Mouse (Mus musculus): ENCODE data around the gene Angel1. TPM values are rescaled to one million over a fixed set of nuclear protein-coding genes. Genes with fewer than 3 reads are reported as not detected.

Angel1 gene
- polyA plus RNA-seq, 1 experiment from 2014 or later: 8.4 TPM

GRCm38 (mm10) chr12:86685275-86685674 is 41.0 kb downstream of the Angel1 start:
- no peak overlapping the region for H3K27ac ChIP-seq (replicated peaks in 1 of 2; ENCODE audit: control insufficient read depth in 1 of 2, insufficient read depth in 1 of 2, low read depth in 2 of 2, low read length in 2 of 2)
- ATAC-seq (ENCODE audit: insufficient number of reproducible peaks, insufficient read depth, low FRiP score, low read depth): no peak
- whole genome bisulfite sequencing: 40% methylated on average over 9 of the region's 9 CpGs
- peaks cover 9 to 20% of the 10 kb centered on the region in 2 experiments; a peak in 3 of 4 replicates for H3K4me1 ChIP-seq (ENCODE audit: control insufficient read depth in 2 of 2, insufficient read depth in 2 of 2, low read length in 2 of 2)
- H3K4me2 ChIP-seq (ENCODE audit: low read length): no peak overlapping the region
- no peak overlapping the region for H3K4me3 ChIP-seq (ENCODE audit: control insufficient read depth in 1 of 2, insufficient read depth in 1 of 2, low read depth in 1 of 2, low read length in 2 of 2)
- no peaks in the 10 kb centered on the region for H3K9me3 ChIP-seq (ENCODE audit: control insufficient read depth, low read length)
- H3K36me3 ChIP-seq (ENCODE audit: control insufficient read depth, insufficient read depth, low read length): peaks cover 26% of the 10 kb centered on the region
- H3K9ac ChIP-seq (ENCODE audit: low read length): no peak overlapping the region
- no peaks in the 10 kb centered on the region for H3K27me3 ChIP-seq (ENCODE audit: control insufficient read depth, insufficient read depth, low read length)

- 63% methylated on average over 7 of the region's 7 CpGs for WGBS
- H3K4me2 ChIP-seq (ENCODE audit: low read length): no peak overlapping the region; the same call in 1 of the 2 replicates
- H3K9me3 ChIP-seq (ENCODE audit: control insufficient read depth, low read length): no peaks in the 10 kb centered on the region
- peak overlapping the region; percentile 8 to 25; a peak in 1 of 4 replicates for H3K27ac ChIP-seq (replicated peaks in 1 of 2; ENCODE audit: control insufficient read depth in 1 of 2, insufficient read depth in 1 of 2, low read depth in 2 of 2, low read length in 2 of 2)
- H3K9ac ChIP-seq (ENCODE audit: low read length): no peak overlapping the region
- H3K36me3 ChIP-seq (ENCODE audit: control insufficient read depth, insufficient read depth, low read length): peaks cover 13% of the 10 kb centered on the region
- no peak overlapping the region for H3K4me3 ChIP-seq (ENCODE audit: control insufficient read depth in 1 of 2, insufficient read depth in 1 of 2, low read depth in 1 of 2, low read length in 2 of 2)
- H3K4me1 ChIP-seq (ENCODE audit: control insufficient read depth in 2 of 2, insufficient read depth in 2 of 2, low read length in 2 of 2): peaks cover 10 to 27% of the 10 kb centered on the region in 2 experiments; a peak in 3 of 4 replicates
- no peaks in the 10 kb centered on the region for H3K27me3 ChIP-seq (ENCODE audit: control insufficient read depth, insufficient read depth, low read length)
- no peak for ATAC-seq (ENCODE audit: insufficient number of reproducible peaks, insufficient read depth, low FRiP score, low read depth)
Observed at GRCm38 (mm10) chr12:86683698-86684097, 42.6 kb downstream of the Angel1 start.

- 77% methylated on average over 8 of the region's 8 CpGs for WGBS
- no peak for ATAC-seq (ENCODE audit: insufficient number of reproducible peaks, insufficient read depth, low FRiP score, low read depth)
- peak overlapping the region in 1 of 2 experiments; percentile 2; a peak in 1 of 4 replicates for H3K4me3 ChIP-seq (ENCODE audit: control insufficient read depth in 1 of 2, insufficient read depth in 1 of 2, low read depth in 1 of 2, low read length in 2 of 2)
- H3K27me3 ChIP-seq (ENCODE audit: control insufficient read depth, insufficient read depth, low read length): no peaks in the 10 kb centered on the region
- 0 out of 4 replicates have a peak overlapping the region, but pooled peaks of 1 of the 2 experiments have one; percentile 14 for H3K27ac ChIP-seq (replicated peaks in 1 of 2; ENCODE audit: control insufficient read depth in 1 of 2, insufficient read depth in 1 of 2, low read depth in 2 of 2, low read length in 2 of 2)
- peaks cover 13% of the 10 kb centered on the region for H3K36me3 ChIP-seq (ENCODE audit: control insufficient read depth, insufficient read depth, low read length)
- peak overlapping the region; percentile 99 for H3K4me2 ChIP-seq (ENCODE audit: low read length)
- no peaks in the 10 kb centered on the region for H3K9me3 ChIP-seq (ENCODE audit: control insufficient read depth, low read length)
- H3K4me1 ChIP-seq (ENCODE audit: control insufficient read depth in 2 of 2, insufficient read depth in 2 of 2, low read length in 2 of 2): peaks cover 6 to 27% of the 10 kb centered on the region in 2 experiments; a peak in 3 of 4 replicates
- H3K9ac ChIP-seq (ENCODE audit: low read length): no peak overlapping the region; the same call in 1 of the 2 replicates
Observed at GRCm38 (mm10) chr12:86682178-86682577, 44.1 kb downstream of the Angel1 start.

- Histone ChIP-seq H3K36me3 (ENCODE audit: control insufficient read depth, insufficient read depth, low read length) (peaks cover 11% of the 10 kb centered on the region), H3K9me3 (ENCODE audit: control insufficient read depth, low read length) (no peaks in the 10 kb centered on the region), H3K27ac (replicated peaks in 1 of 2; ENCODE audit: control insufficient read depth in 1 of 2, insufficient read depth in 1 of 2, low read depth in 2 of 2, low read length in 2 of 2) (no peak overlapping the region), H3K4me3 (ENCODE audit: control insufficient read depth in 1 of 2, insufficient read depth in 1 of 2, low read depth in 1 of 2, low read length in 2 of 2) (peak overlapping the region in 1 of 2 experiments; percentile 1; a peak in 1 of 4 replicates), H3K27me3 (ENCODE audit: control insufficient read depth, insufficient read depth, low read length) (no peaks in the 10 kb centered on the region), H3K4me1 (ENCODE audit: control insufficient read depth in 2 of 2, insufficient read depth in 2 of 2, low read length in 2 of 2) (peaks cover 5 to 27% of the 10 kb centered on the region in 2 experiments; a peak in 3 of 4 replicates), H3K4me2 (ENCODE audit: low read length) (peak overlapping the region; percentile 99), H3K9ac (ENCODE audit: low read length) (no peak overlapping the region; the same call in 1 of the 2 replicates)
- 78% methylated on average over 9 of the region's 9 CpGs for WGBS
- no peak for ATAC-seq (ENCODE audit: insufficient number of reproducible peaks, insufficient read depth, low FRiP score, low read depth)
Observed at GRCm38 (mm10) chr12:86681626-86682025, 44.6 kb downstream of the Angel1 start.

- Histone ChIP-seq H3K9ac (ENCODE audit: low read length) (peak overlapping the region; percentile 93), H3K4me2 (ENCODE audit: low read length) (peak overlapping the region; percentile 99), H3K4me3 (ENCODE audit: control insufficient read depth in 1 of 2, insufficient read depth in 1 of 2, low read depth in 1 of 2, low read length in 2 of 2) (peak overlapping the region; percentile 62 to 81), H3K36me3 (ENCODE audit: control insufficient read depth, insufficient read depth, low read length) (peaks cover 6% of the 10 kb centered on the region; the same call in 1 of the 2 replicates), H3K9me3 (ENCODE audit: control insufficient read depth, low read length) (no peaks in the 10 kb centered on the region), H3K27ac (replicated peaks in 1 of 2; ENCODE audit: control insufficient read depth in 1 of 2, insufficient read depth in 1 of 2, low read depth in 2 of 2, low read length in 2 of 2) (peak overlapping the region; percentile 22 to 84), H3K4me1 (ENCODE audit: control insufficient read depth in 2 of 2, insufficient read depth in 2 of 2, low read length in 2 of 2) (peaks cover 4 to 27% of the 10 kb centered on the region in 2 experiments; a peak in 3 of 4 replicates), H3K27me3 (ENCODE audit: control insufficient read depth, insufficient read depth, low read length) (no peaks in the 10 kb centered on the region)
- 9% methylated on average over 11 of the region's 11 CpGs for WGBS
- no peak for ATAC-seq (ENCODE audit: insufficient number of reproducible peaks, insufficient read depth, low FRiP score, low read depth)
Observed at GRCm38 (mm10) chr12:86680591-86681193, 45.6 kb downstream of the Angel1 start.

- peak overlapping the region; percentile 22 to 84; a peak in 3 of 4 replicates for H3K27ac ChIP-seq (replicated peaks in 1 of 2; ENCODE audit: control insufficient read depth in 1 of 2, insufficient read depth in 1 of 2, low read depth in 2 of 2, low read length in 2 of 2)
- H3K9ac ChIP-seq (ENCODE audit: low read length): peak overlapping the region; percentile 93
- H3K4me3 ChIP-seq (ENCODE audit: control insufficient read depth in 1 of 2, insufficient read depth in 1 of 2, low read depth in 1 of 2, low read length in 2 of 2): peak overlapping the region; percentile 62 to 81
- H3K4me1 ChIP-seq (ENCODE audit: control insufficient read depth in 2 of 2, insufficient read depth in 2 of 2, low read length in 2 of 2): peaks cover 4 to 27% of the 10 kb centered on the region in 2 experiments; a peak in 3 of 4 replicates
- peak overlapping the region; percentile 99 for H3K4me2 ChIP-seq (ENCODE audit: low read length)
- no peaks in the 10 kb centered on the region for H3K27me3 ChIP-seq (ENCODE audit: control insufficient read depth, insufficient read depth, low read length)
- WGBS: 47% methylated on average over 12 of the region's 12 CpGs
- no peak for ATAC-seq (ENCODE audit: insufficient number of reproducible peaks, insufficient read depth, low FRiP score, low read depth)
- H3K9me3 ChIP-seq (ENCODE audit: control insufficient read depth, low read length): no peaks in the 10 kb centered on the region
- H3K36me3 ChIP-seq (ENCODE audit: control insufficient read depth, insufficient read depth, low read length): peaks cover 6% of the 10 kb centered on the region; the same call in 1 of the 2 replicates
Observed at GRCm38 (mm10) chr12:86679991-86680491, 46.2 kb downstream of the Angel1 start.

GRCm38 (mm10) chr12:86679546-86679930 is 46.7 kb downstream of the Angel1 start:
- peak overlapping the region; percentile 1 to 84; a peak in 3 of 4 replicates for H3K27ac ChIP-seq (replicated peaks in 1 of 2; ENCODE audit: control insufficient read depth in 1 of 2, insufficient read depth in 1 of 2, low read depth in 2 of 2, low read length in 2 of 2)
- H3K9ac ChIP-seq (ENCODE audit: low read length): peak overlapping the region; percentile 93
- WGBS: 2% methylated on average over 9 of the region's 9 CpGs
- peak overlapping the region; percentile 62 to 81 for H3K4me3 ChIP-seq (ENCODE audit: control insufficient read depth in 1 of 2, insufficient read depth in 1 of 2, low read depth in 1 of 2, low read length in 2 of 2)
- ATAC-seq (ENCODE audit: insufficient number of reproducible peaks, insufficient read depth, low FRiP score, low read depth): no peak
- peaks cover 6% of the 10 kb centered on the region; the same call in 1 of the 2 replicates for H3K36me3 ChIP-seq (ENCODE audit: control insufficient read depth, insufficient read depth, low read length)
- peak overlapping the region; percentile 99 for H3K4me2 ChIP-seq (ENCODE audit: low read length)
- peaks cover 4 to 23% of the 10 kb centered on the region in 2 experiments; a peak in 3 of 4 replicates for H3K4me1 ChIP-seq (ENCODE audit: control insufficient read depth in 2 of 2, insufficient read depth in 2 of 2, low read length in 2 of 2)
- H3K9me3 ChIP-seq (ENCODE audit: control insufficient read depth, low read length): no peaks in the 10 kb centered on the region
- H3K27me3 ChIP-seq (ENCODE audit: control insufficient read depth, insufficient read depth, low read length): no peaks in the 10 kb centered on the region

All from heart, embryonic 14.5 days (tissue).